Mouse (Mus musculus): ENCODE results near the gene Sirt2.

Gene Sirt2

DNA sequence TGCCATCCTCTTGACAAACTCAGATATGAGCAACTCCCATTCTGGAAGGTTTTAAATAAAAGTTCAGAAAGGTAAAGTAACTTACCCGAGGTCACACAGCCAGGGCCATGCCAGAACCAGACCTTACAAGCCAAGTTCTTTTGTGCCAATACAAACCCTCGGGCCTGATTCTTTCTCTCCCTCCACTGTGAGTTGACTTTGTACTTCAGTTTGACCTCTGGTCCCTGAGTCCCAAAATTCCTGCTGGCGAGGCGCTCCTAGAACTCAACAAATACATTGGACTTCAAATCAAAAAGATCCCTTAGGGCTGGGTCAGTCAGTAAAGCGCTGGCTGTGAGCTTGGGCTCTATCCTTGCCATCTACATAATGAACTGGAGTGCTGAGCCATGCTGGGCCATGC lies 70.4 kb downstream of the Sirt2 start:
- no peak for DNase-seq (ENCODE audit: low spot score)

Measured in adipocyte (in vitro differentiated cells).